Mouse (Mus musculus): ENCODE measurements at regions not wholly inside any gene's neighbourhood (a gene's known extent, or its start where the extent isn't known, plus 50 kb on each side); places are given as distances from the start of the nearest gene placed in this dataset.
"Not testable (repeated sequence)": the region's sequence is repeated elsewhere in the genome, so short reads cannot be mapped to it uniquely, and the experiment has no call there.

DNA sequence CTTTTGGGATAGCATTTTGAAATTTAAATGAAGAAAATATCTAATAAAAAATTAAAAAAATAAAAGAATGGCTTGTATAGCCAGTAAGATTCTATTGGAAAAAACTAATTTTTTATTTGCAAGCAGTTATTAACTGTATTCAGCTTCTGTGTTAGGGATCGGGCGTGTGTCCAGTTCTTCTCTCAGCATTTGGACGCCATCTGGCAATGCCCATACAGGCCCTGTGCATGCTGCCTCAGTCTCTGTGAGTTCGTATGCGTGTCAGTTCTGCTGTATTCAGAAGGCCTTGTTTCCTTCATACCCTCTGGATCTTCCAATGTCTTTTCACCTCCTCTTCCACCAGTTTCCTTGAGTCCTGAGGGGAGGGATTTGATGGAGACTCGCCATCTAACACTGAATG is 123.8 kb upstream of the Nabp1 start:
- no peak for DNase-seq (ENCODE audit: low spot score in 2 of 2)

GRCm38 (mm10) chr1:51600425-51600824 is 122.2 kb upstream of the Nabp1 start:
- DNase-seq (ENCODE audit: low spot score in 2 of 2): no peak

GRCm38 (mm10) chr1:51596935-51597820 is 119.0 kb upstream of the Nabp1 start:
- peak; percentile 34 to 69 for DNase-seq (ENCODE audit: low spot score in 2 of 2)

DNA sequence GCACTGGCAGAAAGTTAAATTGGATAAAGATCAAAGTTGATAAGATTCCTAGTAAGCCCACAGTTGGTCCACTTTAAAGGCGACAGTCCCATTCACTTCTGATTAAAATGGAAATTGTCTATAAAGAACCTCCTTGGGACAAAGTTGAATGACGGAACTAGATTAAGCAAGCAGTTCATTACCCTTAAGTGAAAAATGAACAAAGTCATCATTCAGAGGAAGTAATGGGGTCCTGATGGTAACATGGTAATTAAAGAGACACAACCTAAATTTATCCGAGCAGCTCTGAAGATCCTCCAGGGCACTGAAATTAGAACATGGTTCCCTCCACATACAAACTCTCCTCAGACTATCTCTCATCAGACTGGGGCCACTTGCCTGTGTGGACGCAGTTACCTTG is 116.4 kb upstream of the Nabp1 start:
- no peak for DNase-seq (ENCODE audit: low spot score in 2 of 2)

DNA sequence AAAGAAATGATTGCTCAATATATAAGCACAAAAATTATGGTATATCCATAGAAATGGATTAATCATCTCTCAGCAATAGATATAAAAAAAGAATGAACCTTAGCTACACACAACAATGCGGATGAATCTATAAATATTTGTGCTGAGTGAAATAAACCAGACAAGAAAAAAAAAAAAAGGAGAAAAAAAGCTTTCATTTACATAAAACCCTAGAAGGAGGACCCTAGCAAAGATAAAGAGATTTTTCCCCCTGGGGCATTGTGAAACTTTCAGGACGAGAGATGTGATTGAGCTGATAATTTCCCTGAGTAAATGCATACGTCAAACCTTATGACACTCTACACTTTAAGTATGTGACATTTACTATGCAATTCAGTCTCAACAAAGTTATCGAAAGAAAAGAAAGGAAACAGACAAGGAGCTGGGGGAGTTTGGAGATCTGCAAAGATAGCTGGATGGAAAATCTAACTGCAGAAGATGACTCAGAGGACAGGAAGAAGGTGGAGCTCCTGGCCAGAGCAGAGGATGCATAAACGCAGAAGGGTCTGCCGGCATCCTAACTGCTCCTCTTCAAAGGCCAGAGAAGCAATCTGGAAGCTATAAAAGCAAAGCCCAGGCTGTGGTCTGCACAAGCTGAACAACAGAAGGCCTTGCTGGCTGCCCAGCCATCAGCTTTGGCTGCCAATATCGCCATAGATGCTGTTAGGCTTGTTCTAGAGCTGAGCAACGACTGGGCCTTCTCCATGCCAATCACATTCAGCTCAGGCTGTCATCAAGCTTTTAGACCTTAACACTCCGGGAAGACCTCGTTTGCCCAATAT is 115.6 kb upstream of the Nabp1 start:
- DNase-seq (ENCODE audit: low spot score in 2 of 2): no peak

- DNase-seq (ENCODE audit: low spot score in 2 of 2): no peak
Observed at GRCm38 (mm10) chr1:51591886-51592285, 113.7 kb upstream of the Nabp1 start.

DNA sequence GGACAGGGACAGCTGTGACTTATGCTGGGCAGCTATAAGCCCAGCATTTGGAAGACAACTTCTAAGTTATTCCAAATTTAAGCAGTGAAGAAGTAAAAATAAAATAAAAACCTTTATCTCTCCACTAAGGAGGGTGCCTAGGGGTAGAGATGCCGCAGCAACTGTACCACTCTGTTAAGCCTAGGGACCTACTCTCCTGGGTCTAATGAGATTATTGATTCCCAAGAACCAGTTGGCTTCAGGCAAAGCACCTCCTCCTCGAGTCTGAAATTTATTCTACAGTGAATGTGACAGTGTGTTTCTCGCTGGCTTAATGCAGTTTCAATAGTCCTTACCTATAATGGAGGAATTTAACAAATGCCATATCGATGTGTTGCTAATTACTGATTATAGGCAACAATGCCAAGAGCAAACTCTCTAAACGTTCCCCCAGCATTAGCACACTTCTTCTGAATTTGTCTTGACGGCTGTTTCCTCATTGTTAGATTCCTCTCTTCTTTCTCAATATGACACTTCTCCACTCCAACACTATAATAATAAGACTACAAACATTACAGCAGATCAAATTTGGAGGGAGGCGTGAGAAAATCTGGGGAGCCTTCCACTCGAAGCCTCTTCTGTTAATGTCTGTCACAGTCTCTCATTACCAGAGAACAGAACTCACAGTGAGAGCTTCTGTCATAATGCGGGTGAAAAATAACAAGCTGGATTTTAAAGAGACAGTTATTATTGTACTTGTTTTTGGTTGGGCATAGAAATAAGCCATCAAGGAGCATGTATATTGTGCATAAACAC is 112.6 kb upstream of the Nabp1 start:
- DNase-seq (ENCODE audit: low spot score in 2 of 2): no peak

DNA sequence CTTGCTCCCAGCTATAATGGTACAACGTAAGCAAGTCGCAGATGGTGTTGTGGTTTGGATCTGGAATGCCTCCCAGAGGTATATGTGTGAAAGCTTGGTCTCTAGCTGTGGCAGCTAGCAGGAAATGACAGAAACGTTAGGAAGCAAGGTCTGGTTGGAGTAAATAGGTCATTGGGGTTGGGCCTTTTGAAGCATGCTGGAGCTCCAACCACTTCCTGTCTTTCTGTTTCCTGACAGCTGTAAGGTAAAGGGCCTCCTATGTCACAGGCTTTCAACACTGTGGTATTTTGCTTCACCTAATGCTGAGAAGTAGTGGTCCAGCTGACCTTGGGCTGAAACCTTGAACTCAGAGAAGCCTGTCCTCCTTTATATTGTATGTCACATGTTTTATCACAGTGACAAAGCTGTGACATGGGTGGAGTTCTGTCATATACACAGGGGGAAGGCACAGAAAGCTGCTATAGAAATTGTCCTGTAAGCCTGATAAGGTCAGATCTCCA is 106.8 kb upstream of the Nabp1 start:
- DNase-seq (ENCODE audit: low spot score in 2 of 2): no peak

DNA sequence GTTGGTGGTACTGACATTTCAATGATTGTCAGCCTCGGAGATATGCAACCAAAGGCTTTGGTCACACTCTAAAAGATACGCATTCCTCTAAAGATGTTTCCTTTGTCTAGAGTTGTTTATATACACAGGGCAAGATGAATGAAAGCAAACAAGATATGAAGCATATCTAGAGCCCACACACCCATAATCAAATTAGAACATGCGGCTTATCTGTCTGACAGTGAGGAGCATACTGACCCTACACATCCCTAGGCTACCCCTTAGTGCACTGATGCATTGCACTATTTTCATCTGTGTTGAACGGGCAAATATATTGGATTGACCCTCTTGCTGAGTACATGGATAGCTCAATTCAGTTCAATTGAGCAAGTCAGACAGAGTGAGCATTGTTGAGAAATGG is 105.6 kb upstream of the Nabp1 start:
- no peak for DNase-seq (ENCODE audit: low spot score in 2 of 2)

GRCm38 (mm10) chr1:51580074-51580473 is 101.8 kb upstream of the Nabp1 start:
- no peak for DNase-seq (ENCODE audit: low spot score in 2 of 2)

- DNase-seq (ENCODE audit: low spot score in 2 of 2): no peak
Observed at GRCm38 (mm10) chr1:51577701-51578100, 99.5 kb upstream of the Nabp1 start.

- DNase-seq (ENCODE audit: low spot score in 2 of 2): no peak
Observed at GRCm38 (mm10) chr1:51572314-51573078, 94.3 kb upstream of the Nabp1 start.

DNA sequence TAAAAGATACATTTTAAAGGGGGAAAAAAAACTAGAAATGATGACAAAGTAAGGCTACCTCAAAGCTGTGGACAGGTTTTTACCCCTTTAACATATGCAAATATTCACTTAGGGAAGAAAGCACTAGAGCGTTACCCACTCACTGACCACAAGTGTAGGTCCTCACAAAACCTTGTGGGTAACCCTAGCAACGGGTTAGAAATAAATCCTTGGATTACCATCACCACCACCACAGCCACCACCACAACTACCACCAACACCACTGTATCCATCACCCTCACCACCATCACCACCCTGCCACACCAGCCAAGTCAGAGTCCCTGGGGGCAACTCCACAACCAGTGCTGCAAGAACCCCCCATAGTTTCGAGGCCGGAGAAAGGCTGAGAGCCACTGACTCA is 91.4 kb upstream of the Nabp1 start:
- no peak for DNase-seq (ENCODE audit: low spot score in 2 of 2)

GRCm38 (mm10) chr1:51566170-51566649 is 88.0 kb upstream of the Nabp1 start:
- DNase-seq (ENCODE audit: low spot score in 2 of 2): no peak

DNA sequence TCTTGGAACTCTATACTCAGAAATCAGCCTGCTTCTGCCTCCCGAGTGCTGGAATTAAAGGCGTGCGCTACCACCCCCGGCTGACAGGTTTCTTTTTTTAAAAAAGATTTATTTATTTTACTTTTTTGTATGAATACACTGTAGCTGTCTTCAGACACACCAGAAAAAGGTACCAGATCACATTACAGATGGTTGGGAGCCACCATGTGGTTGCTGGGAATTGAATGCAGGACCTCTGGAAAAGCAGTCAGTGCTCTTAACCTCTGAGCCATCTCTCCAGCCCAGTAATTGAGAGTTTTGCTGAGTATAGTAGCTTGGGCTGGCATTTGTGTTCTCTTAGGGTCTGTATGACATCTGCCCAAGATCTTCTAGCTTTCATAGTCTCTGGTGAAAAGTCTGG is 78.4 kb upstream of the Nabp1 start:
- not testable (repeated sequence) for DNase-seq (ENCODE audit: low spot score in 2 of 2)

DNA sequence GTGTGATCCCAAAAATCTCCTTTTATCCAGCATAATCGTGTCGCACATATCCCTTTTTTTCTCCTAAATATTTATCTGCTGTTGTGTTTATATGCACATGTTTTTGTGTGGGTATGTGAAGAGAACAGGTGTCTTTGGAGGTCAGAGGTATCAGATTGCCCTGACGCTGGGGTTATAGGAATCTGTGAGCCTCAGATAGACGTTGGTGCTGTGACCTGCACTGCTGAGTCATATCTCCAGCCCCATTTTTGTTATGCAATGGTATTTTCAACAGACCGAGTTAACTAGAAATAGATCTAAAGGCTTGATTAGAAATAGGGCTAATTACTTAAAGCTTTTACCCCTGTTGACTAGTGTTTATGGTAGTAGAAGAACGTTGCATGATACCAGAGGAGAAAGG is 75.5 kb upstream of the Nabp1 start:
- DNase-seq (ENCODE audit: low spot score in 2 of 2): no peak

GRCm38 (mm10) chr1:51551624-51552023 is 73.4 kb upstream of the Nabp1 start:
- DNase-seq (ENCODE audit: low spot score in 2 of 2): no peak

GRCm38 (mm10) chr1:51542801-51543200 is 64.6 kb upstream of the Nabp1 start:
- no peak for DNase-seq (ENCODE audit: low spot score in 2 of 2)

GRCm38 (mm10) chr1:51539634-51540033 is 61.4 kb upstream of the Nabp1 start:
- no peak for DNase-seq (ENCODE audit: low spot score in 2 of 2)

GRCm38 (mm10) chr1:51538836-51539235 is 60.6 kb upstream of the Nabp1 start:
- DNase-seq (ENCODE audit: low spot score in 2 of 2): no peak
